Mouse (Mus musculus) c-Kit-positive CD71-negative TER-119-negative erythroid progenitor cells, embryonic 14.5 days (primary cell): ENCODE measurements at regions not wholly inside any gene's neighbourhood (a gene's known extent, or its start where the extent isn't known, plus 50 kb on each side); places are given as distances from the start of the nearest gene placed in this dataset.

Source experiments
- DNase-seq: peaks from one replicate; pipeline ENCODE4 v3.0.0-alpha.2; 2013; ENCODE audit warnings: low read depth

- DNase-seq = no peak
Observed at GRCm38 (mm10) chr4:127517978-127518377, 160.0 kb upstream of the Gjb5 start.

GRCm38 (mm10) chr4:127517539-127517938 lies 159.6 kb upstream of the Gjb5 start:
- no peak for DNase-seq

- DNase-seq = no peak
Observed at GRCm38 (mm10) chr4:127509936-127510335, 152.0 kb upstream of the Gjb5 start.

- DNase-seq = no peak
Observed at GRCm38 (mm10) chr4:127502621-127503020, 144.6 kb upstream of the Gjb5 start.

- no peak for DNase-seq
Observed at GRCm38 (mm10) chr4:127501881-127502280, 143.9 kb upstream of the Gjb5 start.

GRCm38 (mm10) chr4:127487016-127487780 lies 129.2 kb upstream of the Gjb5 start:
- no peak for DNase-seq

- DNase-seq = no peak
Observed at GRCm38 (mm10) chr4:127485238-127485637, 127.3 kb upstream of the Gjb5 start.

- DNase-seq = no peak
Observed at GRCm38 (mm10) chr4:127482461-127482860, 124.5 kb upstream of the Gjb5 start.

GRCm38 (mm10) chr4:127480339-127480738 lies 122.4 kb upstream of the Gjb5 start:
- no peak for DNase-seq

- DNase-seq = no peak
Observed at GRCm38 (mm10) chr4:127469877-127470276, 111.9 kb upstream of the Gjb5 start.

GRCm38 (mm10) chr4:127454511-127455119 lies 96.6 kb upstream of the Gjb5 start:
- DNase-seq = no peak

GRCm38 (mm10) chr4:127452081-127452480 lies 94.1 kb upstream of the Gjb5 start:
- no peak for DNase-seq

GRCm38 (mm10) chr4:127445300-127445699 lies 87.3 kb upstream of the Gjb5 start:
- no peak for DNase-seq

GRCm38 (mm10) chr4:127444056-127444455 lies 86.1 kb upstream of the Gjb5 start:
- no peak for DNase-seq

GRCm38 (mm10) chr4:127442001-127442400 lies 84.0 kb upstream of the Gjb5 start:
- no peak for DNase-seq

- DNase-seq = no peak
Observed at GRCm38 (mm10) chr4:127440602-127441001, 82.6 kb upstream of the Gjb5 start.

- DNase-seq = peak; percentile 3
Observed at GRCm38 (mm10) chr4:127435076-127435475, 77.1 kb upstream of the Gjb5 start.

- no peak for DNase-seq
Observed at GRCm38 (mm10) chr4:127430237-127430636, 72.3 kb upstream of the Gjb5 start.

GRCm38 (mm10) chr4:127429748-127430147 lies 71.8 kb upstream of the Gjb5 start:
- DNase-seq = no peak

GRCm38 (mm10) chr4:127423855-127424254 lies 65.9 kb upstream of the Gjb5 start:
- DNase-seq = no peak

GRCm38 (mm10) chr4:127421927-127422450 lies 64.0 kb upstream of the Gjb5 start:
- no peak for DNase-seq

- DNase-seq = no peak
Observed at GRCm38 (mm10) chr4:127421129-127421528, 63.1 kb upstream of the Gjb5 start.

GRCm38 (mm10) chr4:127419786-127420120 lies 61.8 kb upstream of the Gjb5 start:
- no peak for DNase-seq
